Mouse (Mus musculus) heart, postnatal 0 days (tissue): ENCODE measurements at regions not wholly inside any gene's neighbourhood (a gene's known extent, or its start where the extent isn't known, plus 50 kb on each side); places are given as distances from the start of the nearest gene placed in this dataset.

ENCODE experiments used
- ATAC-seq: fragments of 200-750 bp; cut with Nextera tagmentation; 2 replicates; pipeline ENCODE4 v1.8.0; 2017; ENCODE audit warnings: low read depth, moderate number of reproducible peaks, moderate library complexity; ENCODE audit not compliant: insufficient read depth
- DNase-seq: peaks from one replicate; pipeline ENCODE4 v3.0.0-alpha.2; 2016; ENCODE audit warnings: low spot score
- H3K27ac ChIP-seq: fragments of 300-500 bp; sonication (generic); 2 replicates; pipeline ENCODE4 v1.5.1; 2014; ENCODE audit warnings: low read depth, mild to moderate bottlenecking
- H3K27me3 ChIP-seq: fragments of 300-500 bp; sonication (generic); 2 replicates; pipeline ENCODE4 v1.6.1; 2014; ENCODE audit warnings: low read length, mixed read lengths; ENCODE audit not compliant: control insufficient read depth, insufficient read depth
- H3K36me3 ChIP-seq: fragments of 300-500 bp; sonication (generic); replicated peaks from 2 replicates; pipeline ENCODE4 v1.6.1; 2014; ENCODE audit warnings: low read length, mixed read lengths; ENCODE audit not compliant: control insufficient read depth, insufficient read depth
- H3K4me1 ChIP-seq: fragments of 300-500 bp; sonication (generic); 2 replicates; pipeline ENCODE4 v1.6.1; 2014; ENCODE audit warnings: antibody characterized with exemption; ENCODE audit not compliant: control insufficient read depth, insufficient read depth
- H3K4me2 ChIP-seq: fragments of 300-500 bp; sonication (generic); 2 replicates; pipeline ENCODE4 v1.6.1; 2014; ENCODE audit warnings: low read depth, mild to moderate bottlenecking, low read length, moderate library complexity
- H3K4me3 ChIP-seq: fragments of 300-500 bp; sonication (generic); 2 replicates; pipeline ENCODE4 v1.5.1; 2014; ENCODE audit warnings: low read depth, low read length
- H3K9ac ChIP-seq: fragments of 300-500 bp; sonication (generic); replicated peaks from 2 replicates; pipeline ENCODE4 v1.6.1; 2014; ENCODE audit warnings: low read depth, low read length, mixed read lengths
- H3K9me3 ChIP-seq: fragments of 300-500 bp; sonication (generic); replicated peaks from 2 replicates; pipeline ENCODE4 v1.6.1; 2016; ENCODE audit warnings: low read length; ENCODE audit not compliant: control insufficient read depth
- CTCF ChIP-seq: IDR thresholded peaks from 2 replicates; pipeline ENCODE4 v1.5.1; 2016; ENCODE audit warnings: antibody characterized with exemption, control low read depth, low read depth
- EP300 ChIP-seq: IDR thresholded peaks from 2 replicates; pipeline ENCODE4 v1.6.1; 2016; ENCODE audit warnings: antibody characterized with exemption, low read depth
- WGBS: fragments of 180-500 bp; shearing (Covaris S2); extraction: QIAGEN DNeasy Blood & Tissue Kit; methylation state at CpG from one replicate; pipeline ENCODE4 v1.1.7; 2014; 5-methylcytosine and 5-hydroxymethylcytosine counted together

GRCm38 (mm10) chr7:51307757-51308156, 203.1 kb upstream of the Ano5 start:
- ATAC-seq = no peak

GRCm38 (mm10) chr7:51310191-51310590, 200.6 kb upstream of the Ano5 start:
- no peak overlapping the region for H3K4me3 ChIP-seq
- no peak overlapping the region for H3K4me2 ChIP-seq
- H3K27ac ChIP-seq = no peak overlapping the region
- H3K9me3 ChIP-seq = no peaks in the 10 kb centered on the region
- WGBS = 53% methylated on average over 3 of the region's 3 CpGs
- no peaks in the 10 kb centered on the region for H3K27me3 ChIP-seq
- no peak for ATAC-seq
- no peak overlapping the region for H3K9ac ChIP-seq
- no peaks in the 10 kb centered on the region for H3K36me3 ChIP-seq
- TF ChIP-seq CTCF (no peak), EP300 (no peak)
- H3K4me1 ChIP-seq = no peaks in the 10 kb centered on the region
- DNase-seq = no peak

More at GRCm38 (mm10) chr7:51307757-51308156, 203.1 kb upstream of the Ano5 start:
- WGBS = 66% methylated on average over 2 of the region's 2 CpGs
- Histone ChIP-seq H3K9me3 (no peaks in the 10 kb centered on the region), H3K4me2 (no peak overlapping the region), H3K4me1 (no peaks in the 10 kb centered on the region), H3K4me3 (no peak overlapping the region), H3K36me3 (no peaks in the 10 kb centered on the region), H3K9ac (no peak overlapping the region), H3K27me3 (no peaks in the 10 kb centered on the region), H3K27ac (no peak overlapping the region)
- TF ChIP-seq EP300 (no peak), CTCF (no peak)
- no peak for DNase-seq

- DNase-seq (no peak), ATAC-seq (no peak)
- H3K4me3 ChIP-seq = no peak overlapping the region
- no peak overlapping the region for H3K27ac ChIP-seq
- H3K4me1 ChIP-seq = no peaks in the 10 kb centered on the region
- no peak overlapping the region for H3K4me2 ChIP-seq
- H3K36me3 ChIP-seq = no peaks in the 10 kb centered on the region
- H3K9ac ChIP-seq = no peak overlapping the region
- 66% methylated on average over 7 of the region's 7 CpGs for WGBS
- no peak for TF ChIP-seq EP300
- TF ChIP-seq CTCF = no peak
- no peaks in the 10 kb centered on the region for H3K27me3 ChIP-seq
- no peaks in the 10 kb centered on the region for H3K9me3 ChIP-seq
Observed at GRCm38 (mm10) chr7:51339841-51340540, 170.8 kb upstream of the Ano5 start.

- H3K27me3 ChIP-seq = no peaks in the 10 kb centered on the region
- H3K9me3 ChIP-seq = no peaks in the 10 kb centered on the region
- ATAC-seq (no peak), DNase-seq (no peak)
- H3K4me3 ChIP-seq = no peak overlapping the region
- no peaks in the 10 kb centered on the region for H3K4me1 ChIP-seq
- TF ChIP-seq EP300 = no peak
- no peak for TF ChIP-seq CTCF
- no peak overlapping the region for H3K9ac ChIP-seq
- no peak overlapping the region for H3K4me2 ChIP-seq
- no peak overlapping the region for H3K27ac ChIP-seq
- WGBS = 74% methylated on average over 3 of the region's 3 CpGs
- no peaks in the 10 kb centered on the region for H3K36me3 ChIP-seq
Observed at GRCm38 (mm10) chr7:51347521-51347920, 163.3 kb upstream of the Ano5 start.

- 51% methylated on average over 3 of the region's 3 CpGs for WGBS
- no peak overlapping the region for H3K9ac ChIP-seq
- H3K27ac ChIP-seq = no peak overlapping the region
- no peak for TF ChIP-seq CTCF
- TF ChIP-seq EP300 = no peak
- no peaks in the 10 kb centered on the region for H3K9me3 ChIP-seq
- ATAC-seq (no peak), DNase-seq (no peak)
- no peaks in the 10 kb centered on the region for H3K36me3 ChIP-seq
- no peaks in the 10 kb centered on the region for H3K4me1 ChIP-seq
- H3K4me3 ChIP-seq = no peak overlapping the region
- no peaks in the 10 kb centered on the region for H3K27me3 ChIP-seq
- H3K4me2 ChIP-seq = no peak overlapping the region
Observed at GRCm38 (mm10) chr7:51360134-51360533, 150.7 kb upstream of the Ano5 start.

GRCm38 (mm10) chr7:51377584-51377983, 133.2 kb upstream of the Ano5 start:
- Histone ChIP-seq H3K9me3 (no peaks in the 10 kb centered on the region), H3K9ac (no peak overlapping the region), H3K27me3 (no peaks in the 10 kb centered on the region), H3K36me3 (no peaks in the 10 kb centered on the region), H3K4me1 (no peaks in the 10 kb centered on the region), H3K27ac (no peak overlapping the region), H3K4me2 (no peak overlapping the region), H3K4me3 (no peak overlapping the region)
- WGBS = 56% methylated on average over 1 of the region's 1 CpGs
- ATAC-seq (no peak), DNase-seq (no peak)
- TF ChIP-seq EP300 (no peak), CTCF (no peak)
